In the genomic region with DNA sequence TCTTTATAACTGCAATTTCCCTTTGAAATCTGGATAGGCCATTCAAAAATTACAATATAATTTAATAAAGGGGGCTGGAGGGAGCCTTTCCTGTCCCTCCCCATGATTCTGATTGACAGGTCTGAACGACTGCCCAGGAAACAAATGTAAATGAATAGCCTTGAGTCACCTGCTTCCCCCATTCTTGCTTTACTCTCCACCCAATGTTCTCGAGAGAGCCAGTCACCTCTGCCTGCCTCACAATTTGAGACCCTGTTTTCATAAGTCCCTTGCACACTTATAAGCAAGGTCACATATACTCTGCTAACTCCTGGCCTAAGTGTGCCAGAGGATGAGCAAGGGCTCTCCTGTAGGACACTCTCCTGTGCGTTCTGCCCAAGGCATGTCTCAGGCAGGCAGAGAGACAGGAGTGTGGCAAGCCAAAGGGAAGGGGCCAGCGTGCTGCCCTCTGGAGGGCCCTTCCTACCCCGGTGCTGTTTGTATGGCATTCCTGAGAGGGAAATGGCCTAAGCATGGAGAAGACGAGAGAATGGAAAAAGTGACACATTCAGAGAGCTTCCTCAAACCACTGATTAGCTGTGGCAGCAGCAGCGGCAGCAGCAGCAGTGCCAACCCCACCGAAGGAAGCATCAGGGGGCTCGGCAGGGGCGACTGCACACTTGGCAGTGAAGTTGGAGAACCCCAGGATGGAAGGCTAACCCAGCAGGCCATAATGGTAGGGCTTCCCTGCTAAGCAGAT, we compare ENCODE assay signal across 9 mouse cellular contexts. TPM values are rescaled to one million over a fixed set of nuclear protein-coding genes. Genes with fewer than 3 reads are reported as not detected.
DNase-seq lines count a peak whose midpoint lies in the region; ATAC-seq lines count a peak whose summit lies in the region.
"Had no signal": no experiment of that assay in that cellular context is flagged by ENCODE, and none has a peak within 500 bp of the region (broad histone marks: within the 10 kb centered on the region; RNA-seq: fewer than 3 reads in every experiment).

No protein-coding gene starts in this region.

- peaks cover 10% of the 10 kb centered on the region for H3K36me3 ChIP-seq in forebrain, embryonic 10.5 days (replicated peaks)
- no peaks in the 10 kb centered on the region for H3K36me3 ChIP-seq in forebrain, embryonic 11.5 days (ENCODE audit: control insufficient read depth, insufficient read depth, low read length)

- peak overlapping the region; percentile 48 for H3K27ac ChIP-seq in forebrain, embryonic 10.5 days
- H3K27ac ChIP-seq in forebrain, embryonic 11.5 days (ENCODE audit: low read depth, low read length), result no peak overlapping the region

- H3K27me3 ChIP-seq in forebrain, embryonic 10.5 days (ENCODE audit: poor library complexity, severe bottlenecking), result no peaks in the 10 kb centered on the region
- H3K27me3 ChIP-seq in forebrain, embryonic 11.5 days (ENCODE audit: control insufficient read depth, insufficient read depth, low read length), result no peaks in the 10 kb centered on the region

- peaks cover 93% of the 10 kb centered on the region for H3K4me1 ChIP-seq in forebrain, embryonic 10.5 days
- H3K4me1 ChIP-seq in forebrain, embryonic 11.5 days (replicated peaks; ENCODE audit: control insufficient read depth, insufficient read depth, low read length), result peaks cover 26% of the 10 kb centered on the region

- no peak for ATAC-seq in forebrain, embryonic 11.5 days (replicated peaks; ENCODE audit: low FRiP score)
- no peak for ATAC-seq in megakaryocyte-erythroid progenitor cell, adult 5-6 weeks (replicated peaks; ENCODE audit: low FRiP score, low TSS enrichment, poor library complexity, severe bottlenecking)

- peak overlapping the region; percentile 8; the same call in 1 of the 2 replicates for H3K4me3 ChIP-seq in forebrain, embryonic 10.5 days
- H3K4me3 ChIP-seq in forebrain, embryonic 11.5 days (ENCODE audit: low read depth, low read length), result no peak overlapping the region

- 47% methylated on average over 10 of the region's 10 CpGs for WGBS in forebrain, embryonic 10.5 days
- 35% methylated on average over 10 of the region's 10 CpGs for WGBS in forebrain, embryonic 11.5 days

- no peak overlapping the region for H3K9ac ChIP-seq in forebrain, embryonic 11.5 days (ENCODE audit: low read length)

- no peak for DNase-seq in forebrain, embryonic 10.5 days (ENCODE audit: extremely low spot score, low spot score)
- DNase-seq in forebrain, embryonic 11.5 days (ENCODE audit: low spot score), result no peak
- peak; percentile 36 for DNase-seq in R1 (ENCODE audit: low read depth, low spot score)
- peak; percentile 54 for DNase-seq in heart, postnatal 4 days
- peak; percentile 48 for DNase-seq in lung, postnatal 25 days (ENCODE audit: low spot score)
- no peak for DNase-seq in left cerebral cortex, adult 18-20 months (ENCODE audit: low spot score in 2 of 2)
- no peak for DNase-seq in thymus, postnatal 0 days (ENCODE audit: low spot score)

- H3K9me3 ChIP-seq in forebrain, embryonic 10.5 days, result 0 out of 2 replicates have a peak, but pooled peaks cover 4% of the 10 kb centered on the region
- H3K9me3 ChIP-seq in forebrain, embryonic 11.5 days (ENCODE audit: control insufficient read depth, low read length), result no peaks in the 10 kb centered on the region

- no peak overlapping the region for H3K4me2 ChIP-seq in forebrain, embryonic 11.5 days (ENCODE audit: low read depth, low read length, severe bottlenecking)

RNA-seq across cellular contexts. Expression of gene Ptk7, which starts 5.3 kb away (rescaled TPM):
- 66.0 and 68.4 TPM in 2 replicates for polyA plus RNA-seq in forebrain, embryonic 10.5 days (2016; fragmentation: Nextera tagmentation; extraction: Ambion mirVana)
- 40.8 and 43.3 TPM in 2 replicates for polyA plus RNA-seq in forebrain, embryonic 11.5 days (2014; fragmentation: Nextera tagmentation; extraction: Ambion mirVana)
- 10 to 100 TPM; 34.8 to 36.2 TPM for total RNA-seq in heart, postnatal 4 days (2021)
- 0.12 and 0.20 TPM in 2 replicates for total RNA-seq in megakaryocyte-erythroid progenitor cell, adult 5-6 weeks (2014; fragmentation: Nextera tagmentation)
- 0.14 and 0.53 TPM in 2 replicates for total RNA-seq in megakaryocyte-erythroid progenitor cell, adult 5-6 weeks (2017)
- total RNA-seq in left cerebral cortex, adult 18-20 months (2021), result 10 to 100 TPM in 1 of 2 experiments, 1 to 10 TPM in 1; 9.5 to 10.1 TPM
- polyA plus RNA-seq in thymus, postnatal 0 days (2015; fragmentation: Nextera tagmentation; extraction: Ambion mirVana), result 24.7 and 25.1 TPM in 2 replicates
- total RNA-seq: monocyte, adult 5-6 weeks had no signal

RNA-seq across cellular contexts. Expression of gene Klc4, which starts 21.8 kb away (rescaled TPM):
- polyA plus RNA-seq in forebrain, embryonic 10.5 days (2016; fragmentation: Nextera tagmentation; extraction: Ambion mirVana), result 29.1 and 31.8 TPM in 2 replicates
- polyA plus RNA-seq in forebrain, embryonic 11.5 days (2014; fragmentation: Nextera tagmentation; extraction: Ambion mirVana), result 34.9 and 35.8 TPM in 2 replicates
- 10 to 100 TPM; 18.9 TPM for total RNA-seq in heart, postnatal 4 days (2021)
- 5.8 and 6.9 TPM in 2 replicates for total RNA-seq in megakaryocyte-erythroid progenitor cell, adult 5-6 weeks (2014; fragmentation: Nextera tagmentation)
- total RNA-seq in megakaryocyte-erythroid progenitor cell, adult 5-6 weeks (2017), result 5.6 and 5.9 TPM in 2 replicates
- total RNA-seq in left cerebral cortex, adult 18-20 months (2021), result 10 to 100 TPM; 24.3 to 26.2 TPM
- polyA plus RNA-seq in thymus, postnatal 0 days (2015; fragmentation: Nextera tagmentation; extraction: Ambion mirVana), result 17.7 and 18.4 TPM in 2 replicates

RNA-seq across cellular contexts. Expression of gene Mrpl2, which starts 22.0 kb away (rescaled TPM):
- 136 and 137 TPM in 2 replicates for polyA plus RNA-seq in forebrain, embryonic 10.5 days (2016; fragmentation: Nextera tagmentation; extraction: Ambion mirVana)
- polyA plus RNA-seq in forebrain, embryonic 11.5 days (2014; fragmentation: Nextera tagmentation; extraction: Ambion mirVana), result 111 and 117 TPM in 2 replicates
- 100 to 1,000 TPM; 107 to 109 TPM for total RNA-seq in heart, postnatal 4 days (2021)
- total RNA-seq in megakaryocyte-erythroid progenitor cell, adult 5-6 weeks (2014; fragmentation: Nextera tagmentation), result 74.7 and 190 TPM in 2 replicates
- 82.2 and 97.0 TPM in 2 replicates for total RNA-seq in megakaryocyte-erythroid progenitor cell, adult 5-6 weeks (2017)
- total RNA-seq in left cerebral cortex, adult 18-20 months (2021), result 10 to 100 TPM; 51.8 to 53.0 TPM
- polyA plus RNA-seq in thymus, postnatal 0 days (2015; fragmentation: Nextera tagmentation; extraction: Ambion mirVana), result 110 and 113 TPM in 2 replicates

RNA-seq across cellular contexts. Expression of gene Cul7, which starts 26.1 kb away (rescaled TPM):
- polyA plus RNA-seq in forebrain, embryonic 10.5 days (2016; fragmentation: Nextera tagmentation; extraction: Ambion mirVana), result 38.0 and 40.9 TPM in 2 replicates
- polyA plus RNA-seq in forebrain, embryonic 11.5 days (2014; fragmentation: Nextera tagmentation; extraction: Ambion mirVana), result 34.4 and 34.9 TPM in 2 replicates
- 10 to 100 TPM; 65.5 to 66.6 TPM for total RNA-seq in heart, postnatal 4 days (2021)
- total RNA-seq in megakaryocyte-erythroid progenitor cell, adult 5-6 weeks (2014; fragmentation: Nextera tagmentation), result 11.2 and 12.6 TPM in 2 replicates
- 6.6 and 12.6 TPM in 2 replicates for total RNA-seq in megakaryocyte-erythroid progenitor cell, adult 5-6 weeks (2017)
- total RNA-seq in left cerebral cortex, adult 18-20 months (2021), result 10 to 100 TPM; 26.1 to 27.1 TPM
- 14.0 and 16.0 TPM in 2 replicates for polyA plus RNA-seq in thymus, postnatal 0 days (2015; fragmentation: Nextera tagmentation; extraction: Ambion mirVana)

RNA-seq across cellular contexts. Expression of gene Rrp36, which starts 50.2 kb away (rescaled TPM):
- 69.0 and 70.1 TPM in 2 replicates for polyA plus RNA-seq in forebrain, embryonic 10.5 days (2016; fragmentation: Nextera tagmentation; extraction: Ambion mirVana)
- 61.0 and 64.1 TPM in 2 replicates for polyA plus RNA-seq in forebrain, embryonic 11.5 days (2014; fragmentation: Nextera tagmentation; extraction: Ambion mirVana)
- total RNA-seq in heart, postnatal 4 days (2021), result 10 to 100 TPM; 16.7 TPM
- 16.1 and 23.4 TPM in 2 replicates for total RNA-seq in megakaryocyte-erythroid progenitor cell, adult 5-6 weeks (2014; fragmentation: Nextera tagmentation)
- 60.4 and 64.8 TPM in 2 replicates for total RNA-seq in megakaryocyte-erythroid progenitor cell, adult 5-6 weeks (2017)
- total RNA-seq in left cerebral cortex, adult 18-20 months (2021), result 10 to 100 TPM; 17.1 to 17.2 TPM
- 53.2 and 68.6 TPM in 2 replicates for polyA plus RNA-seq in thymus, postnatal 0 days (2015; fragmentation: Nextera tagmentation; extraction: Ambion mirVana)

Comparison
In these comparisons a context has a peak if more than half of its experiments do, and no peak if none do; other contexts are left out.
1. DNase-seq: peak in R1 (single experiment), heart, postnatal 4 days (single experiment) and lung, postnatal 25 days (single experiment); none in forebrain, embryonic 10.5 days (single experiment), forebrain, embryonic 11.5 days (single experiment), left cerebral cortex, adult 18-20 months (0 of 2) and thymus, postnatal 0 days (single experiment).
2. RNA of gene Ptk7, which starts 5.3 kb away (total RNA-seq): 34.8 to 36.2 TPM in heart, postnatal 4 days and 9.5 to 10.1 TPM in left cerebral cortex, adult 18-20 months; 0.12 to 0.53 TPM in megakaryocyte-erythroid progenitor cell, adult 5-6 weeks; every median in the first group is over 4 times any median in the second.